In the genomic region with DNA sequence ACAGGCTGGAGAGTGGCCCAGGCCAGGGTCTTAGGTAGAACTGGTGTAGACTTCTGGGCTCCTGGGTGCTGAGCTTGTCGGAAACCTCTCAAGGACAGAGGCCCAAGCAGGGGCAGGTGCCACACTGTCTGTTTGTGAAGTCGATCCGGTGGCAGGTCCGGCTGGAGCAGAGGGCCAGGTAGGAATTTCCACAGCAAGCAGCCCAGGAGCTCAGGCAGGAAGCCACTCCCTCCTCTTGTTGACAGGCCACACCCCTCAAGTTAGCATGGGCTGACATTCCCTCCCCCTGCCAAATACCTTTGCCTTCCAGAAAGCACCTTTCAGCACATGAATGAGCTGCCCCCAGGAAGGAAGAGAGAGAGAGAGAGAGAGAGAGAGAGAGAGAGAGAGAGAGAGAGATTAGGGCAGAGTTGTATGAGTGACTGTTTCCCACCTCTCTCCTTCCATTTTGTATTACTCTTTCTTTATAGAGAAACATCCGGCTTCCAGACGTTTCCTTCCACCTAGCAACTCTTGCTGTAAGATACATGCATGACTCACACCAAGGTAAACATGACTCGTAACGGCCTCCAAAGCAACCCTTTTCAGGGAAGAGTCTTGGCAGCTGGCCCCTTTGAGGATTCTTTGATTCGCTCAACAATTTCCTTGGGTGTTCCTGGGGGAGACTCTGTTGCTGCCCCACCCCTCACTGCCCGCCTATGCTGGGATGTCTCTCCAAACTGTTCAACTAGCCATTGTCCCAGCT, we compare ENCODE assay signal across 8 mouse cellular contexts. TPM values are rescaled to one million over a fixed set of nuclear protein-coding genes. Genes with fewer than 3 reads are reported as not detected.
DNase-seq lines count a peak whose midpoint lies in the region; ATAC-seq and TF ChIP-seq lines count a peak whose summit lies in the region.
"Had no signal": no experiment of that assay in that cellular context is flagged by ENCODE, and none has a peak within 500 bp of the region (broad histone marks: within the 10 kb centered on the region; RNA-seq: fewer than 3 reads in every experiment).

No protein-coding gene starts in this region.

- no peaks in the 10 kb centered on the region for H3K36me3 ChIP-seq in lung, postnatal 0 days (ENCODE audit: insufficient read depth, low read length)

- H3K9ac ChIP-seq in lung, postnatal 0 days (replicated peaks; ENCODE audit: low read depth), result no peak overlapping the region

- H3K4me3 ChIP-seq in lung, postnatal 0 days (ENCODE audit: low read depth, low read length), result no peak overlapping the region
- H3K4me3 ChIP-seq: megakaryocyte, embryonic 14.5 days had no signal

- ATAC-seq in lung, postnatal 0 days, result peak; percentile 87

- no peak overlapping the region for H3K4me2 ChIP-seq in lung, postnatal 0 days (replicated peaks; ENCODE audit: low read depth, low read length)

- no peaks in the 10 kb centered on the region for H3K4me1 ChIP-seq in lung, postnatal 0 days (ENCODE audit: insufficient read depth, low read depth, low read length)
- H3K4me1 ChIP-seq: megakaryocyte, embryonic 14.5 days had no signal

- DNase-seq in 3T3-L1 (ENCODE audit: low read depth, low spot score) (peak; percentile 61), NIH3T3 (ENCODE audit: low read depth) (peak; percentile 66)
- DNase-seq in kidney, postnatal 14 days, result peak; percentile 57
- peak; percentile 92 for DNase-seq in lung, postnatal 0 days (ENCODE audit: low spot score)
- DNase-seq in retina, postnatal 1 day, result no peak
- no peak for DNase-seq in testis, postnatal 10 days (ENCODE audit: low spot score)
- DNase-seq in left cerebral cortex, adult 11 months (ENCODE audit: low spot score), result no peak

- no peak for TF ChIP-seq CTCF in lung, postnatal 0 days (IDR thresholded peaks at IDR 0.05)

- WGBS in lung, postnatal 0 days, result 18% methylated on average over 10 of the region's 10 CpGs

- peak overlapping the region; percentile 89 for H3K27ac ChIP-seq in lung, postnatal 0 days (ENCODE audit: low read length)

- TF ChIP-seq EP300 in lung, postnatal 0 days (IDR thresholded peaks at IDR 0.05), result peak; percentile 91

- no peaks in the 10 kb centered on the region for H3K27me3 ChIP-seq in lung, postnatal 0 days (replicated peaks; ENCODE audit: insufficient read depth, low read length)

- H3K9me3 ChIP-seq in lung, postnatal 0 days (ENCODE audit: low read length), result no peaks in the 10 kb centered on the region
- H3K9me3 ChIP-seq: megakaryocyte, embryonic 14.5 days had no signal

RNA-seq across cellular contexts. Expression of gene Foxp4, which starts 33.8 kb away (rescaled TPM):
- polyA plus RNA-seq in lung, postnatal 0 days (2015; fragmentation: Nextera tagmentation; extraction: Ambion mirVana), result 10.2 and 14.3 TPM in 2 replicates

Comparison
In these comparisons a context has a peak if more than half of its experiments do, and no peak if none do; other contexts are left out.
1. DNase-seq: peak in 3T3-L1 (single experiment), NIH3T3 (single experiment), kidney, postnatal 14 days (single experiment) and lung, postnatal 0 days (single experiment); none in retina, postnatal 1 day (single experiment), testis, postnatal 10 days (single experiment) and left cerebral cortex, adult 11 months (single experiment).